Mouse (Mus musculus): ENCODE measurements around the gene Rab40b. TPM values are rescaled to one million over a fixed set of nuclear protein-coding genes. Genes with fewer than 3 reads are reported as not detected.
A peak's percentile ranks its signal among the peaks of the same experiment; 100 is the strongest.
"Not testable (repeated sequence)": the region's sequence is repeated elsewhere in the genome, so short reads cannot be mapped to it uniquely, and the experiment has no call there.

Rab40b gene
- polyA plus RNA-seq, 1 experiment from 2014 or later, result 11.4 TPM

DNA sequence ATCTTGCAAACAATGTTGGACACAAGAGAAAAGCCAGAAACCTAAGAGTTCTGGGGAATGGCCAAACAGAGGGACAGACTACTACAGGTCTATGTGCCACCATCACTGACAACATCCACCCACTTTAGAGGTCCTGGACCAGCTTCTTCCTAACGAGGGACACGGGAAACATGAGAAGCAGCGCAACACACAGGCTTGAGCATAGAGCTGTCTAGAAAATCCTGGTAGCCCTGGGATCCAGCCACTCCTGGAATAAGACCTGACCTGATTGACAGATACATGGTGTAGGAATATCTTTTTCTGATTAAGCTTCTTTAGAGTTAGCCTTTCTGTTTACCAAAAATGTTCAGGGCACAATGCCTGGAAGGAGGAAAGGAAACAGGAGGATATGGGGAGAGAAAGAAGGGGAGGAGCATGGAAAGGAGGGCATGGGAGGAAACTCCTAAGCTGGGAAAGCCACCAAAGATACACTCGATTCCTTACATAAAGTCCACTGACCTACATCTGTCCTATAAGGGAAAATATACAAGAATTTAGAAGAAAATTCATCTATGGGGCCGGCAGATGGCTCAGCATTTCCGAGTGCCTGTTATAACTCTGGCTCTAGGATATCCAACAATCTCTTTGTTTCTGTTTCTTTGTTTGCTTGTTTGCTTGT lies 17.6 kb downstream of the Rab40b start:
- Histone ChIP-seq H3K9me3 (ENCODE audit: control insufficient read depth, low read length) (no peaks in the 10 kb centered on the region), H3K27ac (no peak overlapping the region), H3K27me3 (ENCODE audit: control insufficient read depth, insufficient read depth, low read length) (no peaks in the 10 kb centered on the region), H3K9ac (no peak overlapping the region), H3K36me3 (replicated peaks; ENCODE audit: control insufficient read depth, insufficient read depth) (no peaks in the 10 kb centered on the region), H3K4me1 (replicated peaks; ENCODE audit: control insufficient read depth, insufficient read depth, low read length) (no peaks in the 10 kb centered on the region), H3K4me3 (replicated peaks; ENCODE audit: low read length) (no peak overlapping the region), H3K4me2 (replicated peaks) (no peak overlapping the region)
- DNase-seq (ENCODE audit: low spot score), result no peak
- WGBS, result 87% methylated on average over 6 of the region's 6 CpGs
- no peak for ATAC-seq (ENCODE audit: low FRiP score)

DNA sequence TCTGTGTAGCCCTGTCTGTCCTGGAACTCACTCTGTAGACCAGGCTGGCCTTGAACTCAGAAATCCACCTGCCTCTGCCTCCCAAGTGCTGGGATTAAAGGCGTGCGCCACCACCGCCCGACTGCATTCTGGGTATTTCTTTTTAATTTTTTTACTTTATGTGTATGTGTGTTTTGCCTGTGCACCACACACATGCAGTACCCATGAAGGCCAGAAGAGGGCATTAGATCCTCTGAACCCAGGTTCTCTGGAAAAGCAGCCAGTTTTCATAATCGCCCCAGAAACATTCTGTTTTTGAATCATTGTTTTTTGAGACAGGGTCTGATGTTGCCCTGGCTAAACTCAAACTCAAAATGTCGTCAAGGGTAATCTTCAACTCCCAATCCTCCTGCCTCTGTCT lies 18.4 kb downstream of the Rab40b start:
- WGBS, result 55% methylated on average over 6 of the region's 6 CpGs
- Histone ChIP-seq H3K27ac (no peak overlapping the region), H3K4me2 (replicated peaks) (no peak overlapping the region), H3K9me3 (ENCODE audit: control insufficient read depth, low read length) (no peaks in the 10 kb centered on the region), H3K4me1 (replicated peaks; ENCODE audit: control insufficient read depth, insufficient read depth, low read length) (no peaks in the 10 kb centered on the region), H3K4me3 (replicated peaks; ENCODE audit: low read length) (no peak overlapping the region), H3K36me3 (replicated peaks; ENCODE audit: control insufficient read depth, insufficient read depth) (no peaks in the 10 kb centered on the region), H3K9ac (no peak overlapping the region), H3K27me3 (ENCODE audit: control insufficient read depth, insufficient read depth, low read length) (no peaks in the 10 kb centered on the region)
- DNase-seq (ENCODE audit: low spot score) (peak; percentile 32), ATAC-seq (ENCODE audit: low FRiP score) (no peak)

DNA sequence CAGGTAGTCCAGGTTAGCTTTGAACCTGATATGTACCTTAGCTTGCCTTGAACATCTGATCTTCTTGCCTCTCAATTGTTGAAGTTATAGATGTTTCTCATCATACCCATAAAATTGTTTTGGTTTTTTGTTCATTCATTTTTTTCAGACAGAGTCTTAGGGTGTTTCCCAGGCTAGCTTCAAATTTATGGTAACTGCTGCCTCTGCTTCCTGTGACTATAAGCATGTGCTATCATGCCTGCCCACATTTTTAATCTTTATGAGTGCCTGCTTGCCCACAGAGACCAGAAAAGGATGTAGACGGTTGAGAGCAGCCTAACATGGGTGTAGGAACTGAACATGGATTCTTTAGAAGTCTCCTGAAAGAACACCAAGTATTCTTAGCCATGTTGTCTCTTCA lies 19.3 kb downstream of the Rab40b start:
- Histone ChIP-seq H3K4me3 (replicated peaks; ENCODE audit: low read length) (no peak overlapping the region), H3K36me3 (replicated peaks; ENCODE audit: control insufficient read depth, insufficient read depth) (no peaks in the 10 kb centered on the region), H3K9ac (no peak overlapping the region), H3K9me3 (ENCODE audit: control insufficient read depth, low read length) (no peaks in the 10 kb centered on the region), H3K27ac (no peak overlapping the region), H3K27me3 (ENCODE audit: control insufficient read depth, insufficient read depth, low read length) (no peaks in the 10 kb centered on the region), H3K4me1 (replicated peaks; ENCODE audit: control insufficient read depth, insufficient read depth, low read length) (no peaks in the 10 kb centered on the region), H3K4me2 (replicated peaks) (no peak overlapping the region)
- 75% methylated on average over 1 of the region's 1 CpGs for WGBS
- ATAC-seq (ENCODE audit: low FRiP score) (no peak), DNase-seq (ENCODE audit: low spot score) (no peak)

DNA sequence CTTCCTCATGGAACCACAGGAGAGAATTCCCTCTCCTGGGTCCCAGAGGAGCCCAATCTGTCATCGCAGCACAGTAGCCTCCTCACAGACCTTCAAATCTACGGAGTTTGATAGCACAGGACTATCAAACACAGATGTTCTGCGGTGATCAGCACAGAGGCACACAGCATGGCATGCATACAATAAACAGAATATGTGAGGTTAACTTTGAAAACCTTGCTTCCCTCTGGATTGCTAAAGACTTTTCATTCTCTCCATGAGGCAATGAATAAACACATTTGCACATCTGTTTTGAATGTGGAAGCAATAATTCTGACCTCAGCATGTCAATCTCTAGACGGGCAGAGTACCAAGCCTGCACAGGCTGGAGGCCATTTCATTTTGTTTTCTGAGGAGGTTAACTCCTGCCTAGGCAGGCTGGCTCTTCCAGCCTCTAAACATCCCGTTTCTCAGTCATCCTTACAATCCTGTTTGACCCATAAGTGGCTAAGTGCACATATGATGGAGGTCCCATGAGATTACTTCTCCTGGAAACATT lies 20.8 kb downstream of the Rab40b start:
- Histone ChIP-seq H3K4me1 (replicated peaks; ENCODE audit: control insufficient read depth, insufficient read depth, low read length) (no peaks in the 10 kb centered on the region), H3K4me2 (replicated peaks) (no peak overlapping the region), H3K27me3 (ENCODE audit: control insufficient read depth, insufficient read depth, low read length) (no peaks in the 10 kb centered on the region), H3K36me3 (replicated peaks; ENCODE audit: control insufficient read depth, insufficient read depth) (no peaks in the 10 kb centered on the region), H3K4me3 (replicated peaks; ENCODE audit: low read length) (no peak overlapping the region), H3K9ac (no peak overlapping the region), H3K27ac (no peak overlapping the region), H3K9me3 (ENCODE audit: control insufficient read depth, low read length) (no peaks in the 10 kb centered on the region)
- no peak for DNase-seq (ENCODE audit: low spot score)
- WGBS, result 71% methylated on average over 5 of the region's 5 CpGs
- ATAC-seq (ENCODE audit: low FRiP score), result no peak

DNA sequence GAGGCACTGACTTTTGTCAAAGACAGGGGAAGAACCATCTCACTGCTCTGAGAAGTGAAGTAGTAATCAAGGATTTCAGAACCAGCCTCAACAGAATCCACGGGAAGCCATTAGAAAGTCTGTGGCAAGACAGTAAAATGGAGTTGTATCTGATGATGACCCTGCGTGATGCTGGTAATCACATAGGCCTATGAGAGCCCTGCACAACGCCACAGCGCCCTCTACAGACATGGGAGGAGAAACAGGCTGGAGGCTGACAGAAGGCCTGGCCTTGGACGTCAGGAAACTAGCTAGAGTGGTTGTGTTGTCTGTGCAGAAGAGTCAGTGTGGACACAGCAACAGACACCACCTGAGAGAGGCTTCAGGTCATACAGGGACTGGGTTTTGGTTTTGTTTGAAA lies 25.8 kb downstream of the Rab40b start:
- H3K9ac ChIP-seq, result no peak overlapping the region
- no peak overlapping the region for H3K4me2 ChIP-seq (replicated peaks)
- H3K4me1 ChIP-seq (replicated peaks; ENCODE audit: control insufficient read depth, insufficient read depth, low read length), result no peaks in the 10 kb centered on the region
- ATAC-seq (ENCODE audit: low FRiP score) (no peak), DNase-seq (ENCODE audit: low spot score) (no peak)
- H3K27ac ChIP-seq, result no peak overlapping the region
- 35% methylated on average over 5 of the region's 5 CpGs for WGBS
- H3K27me3 ChIP-seq (ENCODE audit: control insufficient read depth, insufficient read depth, low read length), result no peaks in the 10 kb centered on the region
- no peaks in the 10 kb centered on the region for H3K36me3 ChIP-seq (replicated peaks; ENCODE audit: control insufficient read depth, insufficient read depth)
- no peak overlapping the region for H3K4me3 ChIP-seq (replicated peaks; ENCODE audit: low read length)
- no peaks in the 10 kb centered on the region for H3K9me3 ChIP-seq (ENCODE audit: control insufficient read depth, low read length)

DNA sequence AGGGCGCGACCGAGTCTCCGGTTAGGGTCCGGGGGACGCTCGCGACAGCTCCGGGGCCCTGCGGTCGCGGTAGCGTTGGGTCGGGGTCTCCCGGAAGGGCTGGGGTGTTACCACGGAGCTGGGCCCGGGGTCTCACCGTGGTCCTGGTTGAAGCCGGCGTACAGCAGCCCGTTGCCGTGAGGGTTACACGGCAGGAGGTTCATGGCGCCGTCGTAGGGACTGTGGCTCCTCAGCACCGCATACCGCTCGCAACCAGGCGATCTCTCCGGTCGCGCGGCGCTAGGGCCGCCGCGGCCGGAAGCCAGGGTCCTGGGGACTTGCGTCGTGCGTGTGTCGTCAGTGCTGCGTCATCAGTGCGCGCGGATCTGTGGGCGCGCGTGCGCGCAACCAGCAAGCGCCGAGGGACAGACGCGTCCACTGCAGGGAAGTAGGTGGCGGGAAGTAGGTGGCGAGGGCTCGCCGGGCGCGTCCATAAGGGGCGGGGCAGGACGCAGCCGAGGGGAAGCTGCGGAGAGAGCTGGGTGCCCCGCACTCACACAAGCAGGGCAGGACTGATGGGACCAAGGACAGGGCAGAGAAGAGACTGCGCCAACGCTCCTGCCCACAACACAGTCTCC lies 33.9 kb downstream of the Rab40b start, which contains the start of gene Wdr45b:
Gene Wdr45b (minus strand): TSS at position 355 of the 617 bp plus-strand sequence.
- H3K9me3 ChIP-seq (ENCODE audit: control insufficient read depth, low read length), result no peaks in the 10 kb centered on the region
- ATAC-seq (ENCODE audit: low FRiP score) (peak; percentile 93), DNase-seq (ENCODE audit: low spot score) (peak; percentile 100)
- no peaks in the 10 kb centered on the region for H3K27me3 ChIP-seq (ENCODE audit: control insufficient read depth, insufficient read depth, low read length)
- H3K4me3 ChIP-seq (replicated peaks; ENCODE audit: low read length), result peak within 1 kb of the TSS; percentile 88
- WGBS, result under 1% methylated on average over 69 of the region's 69 CpGs
- peak within 1 kb of the TSS; percentile 85 for H3K27ac ChIP-seq
- no peaks in the 10 kb centered on the region for H3K36me3 ChIP-seq (replicated peaks; ENCODE audit: control insufficient read depth, insufficient read depth)
- peak within 1 kb of the TSS; percentile 87 for H3K9ac ChIP-seq
- H3K4me1 ChIP-seq (replicated peaks; ENCODE audit: control insufficient read depth, insufficient read depth, low read length), result peaks cover 20% of the 10 kb centered on the region
- H3K4me2 ChIP-seq (replicated peaks), result peak within 1 kb of the TSS; percentile 77

DNA sequence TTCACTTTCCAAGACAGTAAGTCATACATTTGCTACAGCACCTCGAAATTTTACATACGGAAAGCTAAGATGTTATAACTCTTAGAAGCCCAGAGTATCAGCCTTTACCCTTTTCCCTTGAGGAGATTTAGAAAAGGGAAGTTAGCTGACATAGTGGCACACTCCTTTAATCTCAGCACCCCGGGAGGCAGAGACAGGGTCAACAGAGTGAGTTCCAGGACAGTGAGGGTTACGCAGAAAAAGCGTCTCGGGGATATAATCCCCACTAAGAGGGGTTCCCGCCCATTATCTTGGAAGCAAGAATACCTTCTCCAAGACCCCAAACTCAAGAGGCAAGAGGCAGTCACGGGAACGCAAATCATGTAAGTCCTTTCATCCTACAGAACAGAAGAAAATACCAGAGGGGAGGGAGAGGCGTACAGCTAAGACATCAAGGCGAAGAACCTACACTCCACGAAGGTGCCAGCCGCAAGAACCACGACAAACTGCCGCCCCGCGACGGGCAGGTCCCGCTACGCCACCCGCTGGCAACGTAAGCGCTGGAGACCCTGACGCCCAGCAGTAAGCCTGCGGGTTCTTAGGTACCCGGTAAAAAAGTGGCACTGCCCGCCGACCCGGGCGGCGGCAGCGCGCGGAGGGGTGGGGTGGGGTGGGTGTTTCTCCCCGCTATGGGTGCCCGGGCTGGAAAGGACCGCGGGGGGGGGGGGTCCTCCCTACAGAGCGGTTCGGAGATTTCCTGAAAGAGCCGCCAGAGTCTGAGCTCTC lies 34.5 kb downstream of the Rab40b start:
- peak; percentile 13; the same call in 1 of the 2 replicates for ATAC-seq (ENCODE audit: low FRiP score)
- H3K9me3 ChIP-seq (ENCODE audit: control insufficient read depth, low read length), result no peaks in the 10 kb centered on the region
- no peaks in the 10 kb centered on the region for H3K27me3 ChIP-seq (ENCODE audit: control insufficient read depth, insufficient read depth, low read length)
- peak overlapping the region; percentile 87 for H3K9ac ChIP-seq
- peak overlapping the region; percentile 77 for H3K4me2 ChIP-seq (replicated peaks)
- H3K4me3 ChIP-seq (replicated peaks; ENCODE audit: low read length), result peak overlapping the region; percentile 88
- H3K36me3 ChIP-seq (replicated peaks; ENCODE audit: control insufficient read depth, insufficient read depth), result no peaks in the 10 kb centered on the region
- peaks cover 20% of the 10 kb centered on the region for H3K4me1 ChIP-seq (replicated peaks; ENCODE audit: control insufficient read depth, insufficient read depth, low read length)
- no peak for DNase-seq (ENCODE audit: low spot score)
- 4% methylated on average over 38 of the region's 41 CpGs for WGBS
- peak overlapping the region; percentile 85 for H3K27ac ChIP-seq

DNA sequence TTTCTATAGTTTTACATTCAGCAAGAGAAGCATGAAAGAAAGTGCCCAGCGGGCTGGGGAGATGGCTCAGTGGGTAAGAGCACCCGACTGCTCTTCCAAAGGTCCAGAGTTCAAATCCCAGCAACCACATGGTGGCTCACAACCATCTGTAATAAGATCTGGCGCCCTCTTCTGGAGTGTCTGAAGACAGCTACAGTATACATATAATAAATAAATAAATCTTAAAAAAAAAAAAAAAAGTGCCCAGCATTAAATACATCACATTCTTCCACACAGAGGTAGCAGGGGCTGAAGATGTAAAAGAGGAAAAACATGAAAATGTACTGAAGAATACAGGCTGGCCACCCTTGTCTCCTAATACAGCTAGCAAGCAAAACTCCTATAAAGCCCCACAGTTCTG lies 39.3 kb downstream of the Rab40b start:
- not testable (repeated sequence) for ATAC-seq (ENCODE audit: low FRiP score); H3K27me3 ChIP-seq (ENCODE audit: control insufficient read depth, insufficient read depth, low read length); H3K4me2 ChIP-seq (replicated peaks); DNase-seq (ENCODE audit: low spot score); H3K4me3 ChIP-seq (replicated peaks; ENCODE audit: low read length); H3K9me3 ChIP-seq (ENCODE audit: control insufficient read depth, low read length); H3K27ac ChIP-seq; H3K9ac ChIP-seq
- Histone ChIP-seq H3K36me3 (replicated peaks; ENCODE audit: control insufficient read depth, insufficient read depth) (peaks cover 26% of the 10 kb centered on the region), H3K4me1 (replicated peaks; ENCODE audit: control insufficient read depth, insufficient read depth, low read length) (peaks cover 12% of the 10 kb centered on the region)
- 83% methylated on average over 3 of the region's 3 CpGs for WGBS

DNA sequence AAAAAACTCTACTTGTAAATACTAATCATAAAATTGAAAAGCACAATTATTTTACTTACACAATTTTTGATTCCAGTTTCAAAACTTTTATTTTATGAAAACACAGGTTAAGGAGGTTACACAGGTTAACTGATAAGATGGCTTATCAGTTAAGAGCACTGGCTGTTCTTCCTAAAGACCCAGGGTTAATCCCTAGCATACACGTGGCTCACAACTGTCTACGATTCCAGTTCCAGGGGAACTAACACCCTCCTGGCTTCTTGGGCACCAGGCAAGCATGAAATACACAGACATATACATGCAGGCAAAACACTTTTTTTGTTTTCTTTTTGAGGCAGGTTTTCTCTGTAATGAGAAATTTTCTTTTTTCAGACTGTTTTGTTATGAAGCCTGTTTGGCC lies 39.9 kb downstream of the Rab40b start:
- Histone ChIP-seq H3K4me1 (replicated peaks; ENCODE audit: control insufficient read depth, insufficient read depth, low read length) (peaks cover 10% of the 10 kb centered on the region), H3K4me3 (replicated peaks; ENCODE audit: low read length) (no peak overlapping the region), H3K9me3 (ENCODE audit: control insufficient read depth, low read length) (no peaks in the 10 kb centered on the region), H3K27ac (no peak overlapping the region), H3K4me2 (replicated peaks) (no peak overlapping the region), H3K36me3 (replicated peaks; ENCODE audit: control insufficient read depth, insufficient read depth) (peaks cover 26% of the 10 kb centered on the region), H3K9ac (no peak overlapping the region), H3K27me3 (ENCODE audit: control insufficient read depth, insufficient read depth, low read length) (no peaks in the 10 kb centered on the region)
- ATAC-seq (ENCODE audit: low FRiP score) (no peak), DNase-seq (ENCODE audit: low spot score) (no peak)
- 93% methylated on average over 2 of the region's 2 CpGs for WGBS
